Mouse (Mus musculus) hindbrain, embryonic 10.5 days (tissue): ENCODE results near the gene Yif1b. TPM values are rescaled to one million over a fixed set of nuclear protein-coding genes. Genes with fewer than 3 reads are reported as not detected.
"Not testable (repeated sequence)": the region's sequence is repeated elsewhere in the genome, so short reads cannot be mapped to it uniquely, and the experiment has no call there.

Experiments used
- DNase-seq: peaks from one replicate; pipeline ENCODE4 v3.0.0-alpha.2; 2017; ENCODE audit warnings: low spot score
- H3K27ac ChIP-seq: fragments of 300-500 bp; sonication (generic); 2 replicates; pipeline ENCODE4 v1.5.1; 2016; ENCODE audit warnings: mild to moderate bottlenecking, moderate library complexity
- H3K27me3 ChIP-seq: fragments of 300-500 bp; sonication (generic); 2 replicates; pipeline ENCODE4 v1.6.1; 2016; ENCODE audit warnings: mild to moderate bottlenecking; ENCODE audit not compliant: poor library complexity, insufficient read depth, severe bottlenecking
- H3K36me3 ChIP-seq: fragments of 300-500 bp; sonication (generic); 2 replicates; pipeline ENCODE4 v1.6.1; 2016; ENCODE audit warnings: mild to moderate bottlenecking, moderate library complexity
- H3K4me1 ChIP-seq: fragments of 300-500 bp; sonication (generic); replicated peaks from 2 replicates; pipeline ENCODE4 v1.6.1; 2016; ENCODE audit warnings: mild to moderate bottlenecking
- H3K4me3 ChIP-seq: fragments of 300-500 bp; sonication (generic); 2 replicates; pipeline ENCODE4 v1.5.1; 2016; ENCODE audit warnings: mild to moderate bottlenecking, moderate library complexity
- H3K9me3 ChIP-seq: fragments of 300-500 bp; sonication (generic); 2 replicates; pipeline ENCODE4 v1.6.1; 2016; ENCODE audit warnings: mild to moderate bottlenecking, moderate library complexity
- WGBS: fragments of 180-500 bp; shearing (Covaris S2); methylation state at CpG from one replicate; pipeline ENCODE4 v1.1.7; 2016; 5-methylcytosine and 5-hydroxymethylcytosine counted together
- polyA plus RNA-seq: library from polyadenylated mRNA; unstranded; fragments of >200 nt; fragmentation: Nextera tagmentation; extraction: Ambion mirVana; gene quantifications from 2 replicates; pipeline ENCODE4 v1.2.1, GENCODE M21; 2016

Yif1b gene
- polyA plus RNA-seq = 110 and 115 TPM in 2 replicates

DNA sequence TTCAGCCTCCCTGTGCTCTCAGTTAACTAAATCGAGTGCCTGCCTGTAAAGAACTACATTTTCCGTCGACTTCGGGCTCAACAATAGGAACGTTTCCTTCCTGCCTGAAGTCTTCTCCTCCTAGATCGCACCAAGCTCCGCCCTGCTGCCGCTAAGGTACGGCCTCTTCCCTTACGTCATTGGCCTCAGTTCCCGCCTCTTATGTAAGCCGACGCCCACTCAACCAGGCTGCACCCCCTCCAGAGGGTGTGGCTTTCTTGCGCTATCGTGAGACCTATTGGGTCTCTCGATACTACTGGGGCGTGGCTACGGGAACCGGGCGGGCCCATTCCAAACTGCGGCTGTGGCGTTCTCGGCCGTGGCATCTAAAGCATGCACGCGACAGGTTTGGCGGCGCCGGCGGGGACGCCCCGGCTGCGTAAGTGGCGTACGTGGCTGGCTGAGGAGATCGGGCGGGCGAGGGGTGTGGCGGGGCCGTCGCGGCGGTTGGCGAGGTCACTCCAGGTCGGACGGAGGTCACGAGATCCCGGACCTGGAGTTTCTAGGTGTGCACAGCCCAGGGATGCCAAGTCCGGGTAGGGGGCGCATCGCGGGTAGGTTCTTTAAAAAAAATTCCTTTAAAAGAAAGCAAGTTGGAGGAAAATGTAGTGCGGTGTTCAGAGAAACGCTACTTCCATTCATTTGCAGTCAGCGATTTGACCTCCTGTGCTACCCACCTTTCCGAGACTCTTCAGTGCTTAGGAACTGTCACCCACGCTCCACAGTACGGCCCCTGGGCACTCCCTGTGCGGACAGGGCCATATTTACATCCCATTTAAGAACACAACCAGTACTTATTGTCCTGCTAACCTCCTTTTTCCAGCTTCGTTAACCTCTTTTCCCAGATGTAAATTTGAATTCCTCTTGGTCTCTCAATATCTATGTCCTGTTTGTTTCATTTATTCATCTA lies at the start of gene Yif1b:
TSS of gene Yif1b (plus strand) at position 311 of the 949 bp plus-strand sequence.
- peaks cover 22% of the 10 kb centered on the region for H3K4me1 ChIP-seq
- DNase-seq = peak; percentile 99
- peaks cover 13% of the 10 kb centered on the region; the same call in 1 of the 2 replicates for H3K36me3 ChIP-seq
- H3K27ac ChIP-seq = peak within 1 kb of the TSS; percentile 90
- under 1% methylated on average over 60 of the region's 60 CpGs for whole genome bisulfite sequencing
- H3K27me3 ChIP-seq = peaks cover 14% of the 10 kb centered on the region
- 0 out of 2 replicates have a peak, but pooled peaks cover 3% of the 10 kb centered on the region for H3K9me3 ChIP-seq
- peak within 1 kb of the TSS; percentile 82 for H3K4me3 ChIP-seq

DNA sequence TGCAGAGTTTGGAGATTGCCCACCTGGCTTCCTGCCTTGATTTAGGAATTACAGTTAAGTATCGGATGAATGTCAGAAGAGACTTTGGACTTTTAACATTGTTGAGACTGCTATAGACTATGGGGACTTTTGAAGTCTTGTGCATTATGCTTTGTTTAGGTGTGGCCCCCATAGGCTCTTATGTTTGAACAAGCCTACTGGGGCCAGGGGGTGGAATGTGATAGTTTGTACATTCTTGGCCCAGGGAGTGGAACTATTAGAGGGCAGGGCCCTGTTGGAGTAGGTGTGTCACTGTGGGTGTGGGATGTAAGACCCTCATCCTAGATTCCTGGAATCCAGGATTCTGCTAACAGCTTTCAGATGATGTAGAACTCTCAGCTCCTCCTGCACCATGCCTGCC lies 43.9 kb upstream of the Yif1b start:
- DNase-seq = not testable (repeated sequence)

DNA sequence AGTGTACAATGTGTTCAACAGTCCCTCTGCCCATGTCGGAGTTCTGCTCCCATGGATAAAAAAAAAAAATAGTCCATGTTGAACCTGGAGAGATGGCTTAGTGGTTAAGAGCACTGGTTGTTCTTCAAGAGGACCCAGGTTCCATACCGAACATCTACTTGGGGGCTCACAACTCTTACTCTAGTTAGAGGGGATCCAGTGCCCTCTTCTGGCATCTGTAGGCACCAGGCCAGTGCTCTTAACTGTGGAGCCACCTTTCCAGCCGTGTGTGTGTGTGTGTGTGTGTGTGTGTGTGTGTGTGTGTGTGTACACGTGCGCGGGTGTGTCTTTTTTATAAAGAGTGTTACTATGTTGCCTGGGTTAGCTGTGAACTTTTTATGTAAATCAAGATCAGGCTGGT lies 35.6 kb upstream of the Yif1b start:
- Histone ChIP-seq H3K9me3 (no peaks in the 10 kb centered on the region), H3K27ac (no peak overlapping the region), H3K36me3 (no peaks in the 10 kb centered on the region), H3K4me3 (no peak overlapping the region), H3K27me3 (0 out of 2 replicates have a peak, but pooled peaks cover 2% of the 10 kb centered on the region), H3K4me1 (no peaks in the 10 kb centered on the region)
- WGBS = 86% methylated on average over 6 of the region's 6 CpGs
- DNase-seq = no peak

More for the DNA sequence above, 43.9 kb upstream of the Yif1b start:
- H3K27ac ChIP-seq, H3K27me3 ChIP-seq, H3K36me3 ChIP-seq, H3K4me3 ChIP-seq, H3K4me1 ChIP-seq, H3K9me3 ChIP-seq: not testable (repeated sequence)
- 90% methylated on average over 1 of the region's 1 CpGs for WGBS

DNA sequence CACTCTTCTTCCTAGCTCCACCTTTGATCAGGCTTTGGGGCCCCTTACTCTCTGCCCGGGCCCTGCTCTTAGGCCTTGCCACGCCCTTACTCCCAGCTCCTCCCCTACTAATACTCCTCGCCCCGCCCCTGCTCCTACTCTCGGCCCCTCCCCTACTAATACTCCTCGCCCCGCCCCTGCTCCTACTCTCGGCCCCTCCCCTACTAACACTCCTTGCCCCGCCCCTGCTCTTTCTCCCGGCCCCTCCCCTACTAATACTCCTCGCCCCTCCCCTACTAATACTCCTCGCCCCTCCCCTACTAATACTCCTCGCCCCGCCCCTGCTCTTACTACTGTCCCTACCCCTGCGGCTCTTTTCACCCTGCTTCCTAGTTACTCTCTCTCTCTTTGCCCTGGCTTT lies 27.1 kb upstream of the Yif1b start:
- H3K27ac ChIP-seq = peak overlapping the region; percentile 62
- peaks cover 23% of the 10 kb centered on the region for H3K27me3 ChIP-seq
- not testable (repeated sequence) for DNase-seq, H3K36me3 ChIP-seq, H3K9me3 ChIP-seq
- 29% methylated on average over 14 of the region's 15 CpGs for WGBS
- peak overlapping the region; percentile 48 for H3K4me3 ChIP-seq
- peaks cover 28% of the 10 kb centered on the region for H3K4me1 ChIP-seq

GRCm38 (mm10) chr7:29211415-29212198 lies 26.5 kb upstream of the Yif1b start:
- peak overlapping the region; percentile 48 for H3K4me3 ChIP-seq
- peak overlapping the region; percentile 62 for H3K27ac ChIP-seq
- DNase-seq = peak; percentile 83
- H3K9me3 ChIP-seq = 0 out of 2 replicates have a peak, but pooled peaks cover under 1% of the 10 kb centered on the region
- 5% methylated on average over 34 of the region's 34 CpGs for WGBS
- H3K4me1 ChIP-seq = peaks cover 28% of the 10 kb centered on the region
- no peaks in the 10 kb centered on the region for H3K36me3 ChIP-seq
- H3K27me3 ChIP-seq = peaks cover 23% of the 10 kb centered on the region

- Histone ChIP-seq H3K27me3 (peaks cover 23% of the 10 kb centered on the region), H3K27ac (no peak overlapping the region), H3K4me3 (peak overlapping the region; percentile 48), H3K9me3 (0 out of 2 replicates have a peak, but pooled peaks cover 5% of the 10 kb centered on the region), H3K4me1 (peaks cover 28% of the 10 kb centered on the region), H3K36me3 (no peaks in the 10 kb centered on the region)
- 11% methylated on average over 26 of the region's 26 CpGs for WGBS
- DNase-seq = peak; percentile 25
Observed at GRCm38 (mm10) chr7:29212199-29212765, 25.8 kb upstream of the Yif1b start.

DNA sequence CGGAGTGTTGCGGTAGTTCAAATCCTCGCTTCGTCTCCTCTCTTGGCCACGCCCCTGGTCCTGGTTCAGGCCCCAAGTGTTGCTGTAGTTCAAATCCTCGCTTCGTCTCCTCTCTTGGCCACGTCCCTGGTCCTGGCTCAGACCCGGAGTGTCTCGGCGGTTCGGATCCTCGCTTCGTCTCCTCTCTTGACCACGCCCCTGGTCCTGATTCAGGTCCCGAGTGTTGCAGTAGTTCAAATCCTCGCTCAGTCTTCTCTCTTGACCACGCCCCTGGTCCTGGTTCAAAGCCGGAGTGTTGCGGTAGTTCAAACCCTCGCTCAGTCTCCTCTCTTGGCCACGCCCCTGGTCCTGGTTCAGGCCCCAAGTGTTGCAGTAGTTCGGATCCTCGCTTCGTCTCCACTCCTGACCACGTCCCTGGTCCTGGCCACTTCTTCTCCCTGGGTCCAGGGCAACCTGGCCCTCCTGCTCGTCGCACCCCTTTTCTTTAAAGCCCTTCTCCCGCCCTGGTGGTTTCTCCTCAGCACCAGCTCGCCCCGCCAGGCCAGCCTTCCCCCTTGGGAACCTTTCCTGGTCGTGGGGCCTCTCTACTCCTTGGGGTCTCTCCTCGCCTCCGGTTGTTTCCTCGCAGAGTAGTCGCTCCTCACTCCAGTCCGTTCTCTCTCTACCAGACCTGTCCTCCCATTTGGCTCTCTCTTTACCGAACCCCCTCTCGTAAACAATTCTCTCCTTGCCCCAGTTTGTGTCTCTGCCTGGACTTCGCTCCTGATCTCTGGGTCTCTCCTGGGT lies 25.2 kb upstream of the Yif1b start:
- peaks cover 23% of the 10 kb centered on the region for H3K27me3 ChIP-seq
- 12% methylated on average over 40 of the region's 40 CpGs for WGBS
- H3K9me3 ChIP-seq, H3K36me3 ChIP-seq: not testable (repeated sequence)
- peak overlapping the region; percentile 48 for H3K4me3 ChIP-seq
- peak; percentile 10 for DNase-seq
- H3K4me1 ChIP-seq = peaks cover 28% of the 10 kb centered on the region
- H3K27ac ChIP-seq = 0 out of 2 replicates have a peak overlapping the region, but pooled peaks have one; percentile 23

DNA sequence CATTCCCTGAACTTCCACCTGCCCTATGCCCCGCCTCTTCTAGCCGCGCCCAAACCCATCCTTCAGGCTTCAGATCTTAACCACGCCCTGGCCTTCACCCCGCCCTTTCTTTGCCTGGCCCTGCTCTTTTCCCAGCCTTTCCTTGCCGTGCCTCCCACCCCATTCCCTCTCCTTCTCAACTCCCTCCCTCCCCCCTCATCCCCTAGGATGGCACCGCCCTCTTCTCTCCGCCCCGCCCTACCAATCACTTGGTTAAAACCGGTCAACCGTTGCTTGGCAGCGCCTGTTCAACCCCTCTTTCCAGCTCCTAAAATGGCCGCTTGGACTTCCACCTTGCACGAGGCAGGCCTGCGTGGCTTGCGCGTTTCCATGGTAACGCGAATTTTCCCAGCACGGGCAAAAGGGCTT lies 24.4 kb upstream of the Yif1b start, which contains the start of gene Catsperg1:
TSS of gene Catsperg1 (minus strand) at position 361 of the 408 bp plus-strand sequence.
- peak; percentile 83 for DNase-seq
- Histone ChIP-seq H3K36me3 (no peaks in the 10 kb centered on the region), H3K27ac (peak within 1 kb of the TSS; percentile 64; the same call in 1 of the 2 replicates), H3K4me3 (peak within 1 kb of the TSS; percentile 48), H3K9me3 (peaks cover 9% of the 10 kb centered on the region; the same call in 1 of the 2 replicates), H3K27me3 (peaks cover 23% of the 10 kb centered on the region), H3K4me1 (peaks cover 28% of the 10 kb centered on the region)
- 1% methylated on average over 20 of the region's 20 CpGs for WGBS

DNA sequence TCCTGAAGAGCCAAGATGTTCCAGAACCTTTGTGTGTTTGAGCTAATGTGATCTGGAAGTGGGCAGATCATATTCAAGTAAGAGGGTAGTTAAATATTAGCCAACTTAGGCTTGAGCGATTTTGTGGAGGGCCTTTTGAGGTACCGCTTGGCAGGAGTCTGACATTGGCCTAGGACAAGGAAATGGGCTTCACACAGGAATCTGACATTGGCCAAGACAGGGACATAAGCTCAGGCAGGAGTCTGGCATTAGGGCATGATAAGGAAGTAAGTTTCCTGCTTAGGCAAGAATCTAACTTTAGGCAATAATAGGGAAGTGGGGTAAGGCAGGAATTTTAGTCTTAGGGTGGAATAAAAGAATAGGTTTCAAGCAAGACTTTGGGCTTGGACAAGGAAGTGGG lies 23.9 kb upstream of the Yif1b start:
- H3K9me3 ChIP-seq = peaks cover 15% of the 10 kb centered on the region; the same call in 1 of the 2 replicates
- H3K36me3 ChIP-seq = no peaks in the 10 kb centered on the region
- H3K4me3 ChIP-seq = peak overlapping the region; percentile 48; the same call in 1 of the 2 replicates
- H3K4me1 ChIP-seq = peaks cover 28% of the 10 kb centered on the region
- H3K27ac ChIP-seq = no peak overlapping the region
- peaks cover 23% of the 10 kb centered on the region for H3K27me3 ChIP-seq
- DNase-seq = no peak
- WGBS = 71% methylated on average over 2 of the region's 2 CpGs

GRCm38 (mm10) chr7:29214846-29215245 lies 23.3 kb upstream of the Yif1b start:
- Histone ChIP-seq H3K27ac (no peak overlapping the region), H3K27me3 (peaks cover 23% of the 10 kb centered on the region), H3K36me3 (no peaks in the 10 kb centered on the region), H3K9me3 (peaks cover 21% of the 10 kb centered on the region), H3K4me1 (peaks cover 28% of the 10 kb centered on the region), H3K4me3 (no peak overlapping the region)
- peak; percentile 13 for DNase-seq
- WGBS = 41% methylated on average over 15 of the region's 15 CpGs

GRCm38 (mm10) chr7:29224756-29225394 lies 13.3 kb upstream of the Yif1b start:
- DNase-seq = peak; percentile 53
- no peaks in the 10 kb centered on the region for H3K36me3 ChIP-seq
- peaks cover 6% of the 10 kb centered on the region for H3K9me3 ChIP-seq
- H3K4me3 ChIP-seq = peak overlapping the region; percentile 38
- peaks cover 24% of the 10 kb centered on the region for H3K27me3 ChIP-seq
- H3K27ac ChIP-seq = peak overlapping the region; percentile 69
- peaks cover 12% of the 10 kb centered on the region for H3K4me1 ChIP-seq
- 13% methylated on average over 16 of the region's 16 CpGs for WGBS
